Mouse (Mus musculus): ENCODE measurements at regions not wholly inside any gene's neighbourhood (a gene's known extent, or its start where the extent isn't known, plus 50 kb on each side); places are given as distances from the start of the nearest gene placed in this dataset.

GRCm38 (mm10) chr7:129533366-129533905, 58.2 kb upstream of the Wdr11 start:
- Histone ChIP-seq H3K4me1 (replicated peaks; ENCODE audit: control insufficient read depth, insufficient read depth, low read length) (no peaks in the 10 kb centered on the region; the same call in 1 of the 2 replicates), H3K9ac (replicated peaks; ENCODE audit: low read depth, low read length) (no peak overlapping the region), H3K9me3 (ENCODE audit: control insufficient read depth, low read length) (no peaks in the 10 kb centered on the region), H3K4me3 (replicated peaks; ENCODE audit: low read length) (no peak overlapping the region), H3K4me2 (ENCODE audit: low read length) (no peak overlapping the region), H3K27ac (ENCODE audit: low read length) (no peak overlapping the region), H3K27me3 (replicated peaks; ENCODE audit: control insufficient read depth, insufficient read depth, low read length) (no peaks in the 10 kb centered on the region), H3K36me3 (ENCODE audit: control insufficient read depth, insufficient read depth) (no peaks in the 10 kb centered on the region)
- ATAC-seq, result peak; percentile 38
- WGBS, result 56% methylated on average over 6 of the region's 6 CpGs
